Mouse (Mus musculus): ENCODE results near the gene Mcoln3. TPM values are rescaled to one million over a fixed set of nuclear protein-coding genes. Genes with fewer than 3 reads are reported as not detected.

Mcoln3 gene
- total RNA-seq, 2 experiments from 2014 or later = not detected

- intact Hi-C loops (cut with DNase I) = no loop called here
- no peak for DNase-seq (ENCODE audit: low spot score in 2 of 2)
Measured at GRCm38 (mm10) chr3:146159360-146159759, 42.1 kb downstream of the Mcoln3 start.

GRCm38 (mm10) chr3:146162197-146162596, 44.9 kb downstream of the Mcoln3 start:
- no peak for DNase-seq (ENCODE audit: low spot score in 2 of 2)
- intact Hi-C loops (cut with DNase I) = no loop called here

- DNase-seq (ENCODE audit: low spot score in 2 of 2) = no peak
- intact Hi-C loops (cut with DNase I) = no loop called here
Measured at GRCm38 (mm10) chr3:146169356-146169755, 52.1 kb downstream of the Mcoln3 start.

GRCm38 (mm10) chr3:146173030-146173429, 55.8 kb downstream of the Mcoln3 start:
- intact Hi-C loops (cut with DNase I) = no loop called here
- DNase-seq (ENCODE audit: low spot score in 2 of 2) = no peak

DNA sequence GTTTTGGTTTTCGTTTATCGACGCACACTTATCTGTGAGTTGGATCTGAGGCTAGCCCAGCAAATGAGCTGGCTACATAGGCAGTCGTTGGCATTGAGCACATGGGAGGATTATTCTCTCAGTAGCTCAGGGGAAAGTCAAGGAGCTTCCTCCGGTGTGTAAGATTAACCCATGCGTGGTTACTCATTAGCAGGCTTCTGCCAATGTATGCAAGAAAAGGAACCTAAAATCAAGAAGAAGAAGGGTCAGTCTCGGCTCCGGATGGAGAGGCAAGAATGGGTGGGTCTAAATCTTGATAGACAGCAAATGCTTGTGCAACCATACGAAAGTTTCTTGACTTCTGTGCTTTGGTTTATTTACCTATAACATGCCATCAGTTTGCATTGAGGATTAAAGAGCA, 57.0 kb downstream of the Mcoln3 start:
- no peak for DNase-seq (ENCODE audit: low spot score in 2 of 2)
- intact Hi-C loops (cut with DNase I) = no loop called here

- intact Hi-C loops (cut with DNase I) = loop anchor here (1.0 kb wide), 1 partner anchor 227 kb away; no protein-coding TSS in a partner anchor
- DNase-seq (ENCODE audit: low spot score in 2 of 2) = no peak
Measured at GRCm38 (mm10) chr3:146177295-146177694, 60.0 kb downstream of the Mcoln3 start.

- intact Hi-C loops (cut with DNase I) = loop anchor here (1.0 kb wide), 2 partner anchors 120 to 228 kb away; no protein-coding TSS in a partner anchor
Measured at GRCm38 (mm10) chr3:146177748-146178582, 60.7 kb downstream of the Mcoln3 start.

DNA sequence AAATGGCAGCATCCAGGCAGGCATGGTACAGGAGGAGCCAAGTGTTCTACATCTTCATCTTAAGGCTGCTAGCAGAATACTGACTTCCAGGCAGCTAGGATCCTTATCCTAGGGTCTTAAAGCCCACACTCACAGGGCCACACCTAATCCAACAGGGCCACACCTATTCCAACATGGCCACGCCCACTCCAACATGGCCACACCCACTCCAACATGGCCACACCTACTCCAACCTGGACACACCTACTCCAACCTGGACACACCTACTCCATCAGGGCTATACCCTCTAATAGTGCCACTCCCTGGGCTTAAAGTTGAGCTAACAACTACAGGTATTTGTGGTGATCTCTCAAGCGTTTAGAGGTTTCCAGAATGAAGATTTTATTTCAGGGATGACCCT, 63.1 kb downstream of the Mcoln3 start:
- DNase-seq (ENCODE audit: low spot score in 2 of 2) = no peak
- intact Hi-C loops (cut with DNase I) = loop anchor here (10.0 kb wide), 1 partner anchor 324 kb away; no protein-coding TSS in a partner anchor

More at GRCm38 (mm10) chr3:146177748-146178582, 60.7 kb downstream of the Mcoln3 start:
- DNase-seq (ENCODE audit: low spot score in 2 of 2) = peak; percentile 74 to 81

DNA sequence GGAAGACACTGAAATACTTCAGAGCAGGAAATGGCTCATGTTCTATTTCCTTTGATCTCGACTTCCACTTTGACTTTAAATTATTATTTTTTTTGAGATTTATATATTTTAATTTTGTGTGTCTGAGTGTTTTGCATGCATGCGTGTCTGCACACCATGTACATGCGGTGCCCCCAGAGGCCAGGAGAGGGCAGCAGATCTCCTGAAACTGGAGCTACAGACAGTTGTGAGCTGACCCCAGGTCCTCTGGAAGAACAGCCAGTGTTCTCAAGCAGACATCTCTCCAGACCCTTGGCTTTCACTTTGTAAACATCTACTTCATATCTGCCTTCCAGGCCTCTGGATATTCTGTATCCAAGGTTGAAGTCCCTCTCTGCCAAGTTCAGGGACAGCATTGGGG, 63.7 kb downstream of the Mcoln3 start:
- no peak for DNase-seq (ENCODE audit: low spot score in 2 of 2)
- intact Hi-C loops (cut with DNase I) = loop anchor here (10.0 kb wide), 1 partner anchor 324 kb away; no protein-coding TSS in a partner anchor

DNA sequence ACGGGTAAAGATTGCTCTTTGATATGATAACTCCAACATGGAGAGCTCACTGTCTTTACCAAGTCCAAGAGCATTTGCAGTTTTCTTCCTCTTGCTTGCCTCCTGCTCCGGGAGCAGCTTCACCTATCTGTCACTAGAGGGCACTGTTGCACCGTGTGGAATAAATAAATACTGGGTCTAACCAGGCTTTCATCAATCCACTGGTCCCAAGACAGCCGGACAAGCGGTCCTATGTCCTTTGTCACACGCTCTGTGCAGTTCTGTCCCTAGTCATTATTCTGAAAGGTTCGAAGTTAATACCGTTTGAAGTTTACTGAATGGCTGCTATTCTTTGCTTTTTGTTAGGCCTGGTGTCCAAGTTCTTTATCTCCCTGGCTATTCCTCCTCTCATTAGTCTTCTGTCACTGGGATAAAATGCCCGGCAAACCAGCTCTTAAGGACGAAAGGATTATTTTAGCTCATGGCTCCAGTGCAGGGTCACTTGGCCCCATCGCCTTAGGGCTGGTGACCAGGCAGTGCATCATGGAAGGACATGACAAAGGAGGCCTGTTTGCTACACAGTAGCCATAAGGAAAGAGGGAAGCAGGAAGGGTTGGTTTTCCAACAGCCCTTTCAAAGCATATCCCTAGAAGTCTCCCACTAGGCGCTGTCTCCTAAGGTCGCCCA, 67.9 kb downstream of the Mcoln3 start:
- intact Hi-C loops (cut with DNase I) = loop anchor here (5.0 to 10.0 kb wide), 3 partner anchors 142 to 597 kb away; no protein-coding TSS in a partner anchor
- peak; percentile 53 to 72 for DNase-seq (ENCODE audit: low spot score in 2 of 2)

- no peak for DNase-seq (ENCODE audit: low spot score in 2 of 2)
- intact Hi-C loops (cut with DNase I) = loop anchor here (5.0 to 10.0 kb wide), 3 partner anchors 141 to 596 kb away; no protein-coding TSS in a partner anchor
Measured at GRCm38 (mm10) chr3:146186033-146186432, 68.8 kb downstream of the Mcoln3 start.

- intact Hi-C loops (cut with DNase I) = loop anchor here (5.0 to 10.0 kb wide), 3 partner anchors 137 to 592 kb away; no protein-coding TSS in a partner anchor
- no peak for DNase-seq (ENCODE audit: low spot score in 2 of 2)
Measured at GRCm38 (mm10) chr3:146189933-146190332, 72.7 kb downstream of the Mcoln3 start.

Other genes with a start within 250 kb of the Mcoln3 start
- 10 to 100 TPM; 12.1 to 14.8 TPM for gene Bcl10, start 194.6 kb upstream of the Mcoln3 start, total RNA-seq (2021)
- 10 to 100 TPM; 36.8 to 44.5 TPM for gene 2410004B18Rik, start 179.4 kb upstream of the Mcoln3 start, total RNA-seq (2021)
- gene Syde2, start 129.6 kb upstream of the Mcoln3 start, total RNA-seq (2021) = 1 to 10 TPM; 3.1 to 3.5 TPM
- gene Wdr63, start 9.3 kb upstream of the Mcoln3 start, total RNA-seq (2021) = under 1 TPM in 1 of 2 experiments, not detected in 1; 0.64 TPM
- gene Mcoln2, start 32.4 kb downstream of the Mcoln3 start, total RNA-seq (2021) = not detected
- under 1 TPM; 0.32 to 0.68 TPM for gene Lpar3, start 103.5 kb downstream of the Mcoln3 start, total RNA-seq (2021)